Mouse (Mus musculus): ENCODE measurements around the gene Mad2l2.

- TF ChIP-seq POLR2A (IDR thresholded peaks at IDR 0.05; ENCODE audit: borderline replicate concordance, extremely low read depth, insufficient read depth, insufficient read length, poor library complexity, severe bottlenecking) (no peak), CTCF (IDR thresholded peaks at IDR 0.05; ENCODE audit: borderline replicate concordance, extremely low read depth, insufficient read depth, insufficient read length) (no peak)
These were observed 39.0 kb upstream of the Mad2l2 start for GRCm38 (mm10) chr4:148091181-148091580.
